Mouse (Mus musculus) embryonic facial prominence, embryonic 10.5 days (tissue): Measurements from ENCODE around the gene Vmn1r88. TPM values are rescaled to one million over a fixed set of nuclear protein-coding genes. Genes with fewer than 3 reads are reported as not detected.
A peak's percentile ranks its signal among the peaks of the same experiment; 100 is the strongest.
"Not testable (repeated sequence)": the region's sequence is repeated elsewhere in the genome, so short reads cannot be mapped to it uniquely, and the experiment has no call there.

ENCODE experiments used
- DNase-seq: peaks from one replicate; pipeline ENCODE4 v3.0.0-alpha.2; 2017; ENCODE audit warnings: low spot score
- H3K27ac ChIP-seq: fragments of 300-500 bp; sonication (generic); replicated peaks from 2 replicates; pipeline ENCODE4 v1.5.1; 2016; ENCODE audit warnings: mild to moderate bottlenecking
- H3K27me3 ChIP-seq: fragments of 300-500 bp; sonication (generic); replicated peaks from 2 replicates; pipeline ENCODE4 v1.6.1; 2016; ENCODE audit warnings: low read depth, mild to moderate bottlenecking; ENCODE audit not compliant: poor library complexity, severe bottlenecking
- H3K36me3 ChIP-seq: fragments of 300-500 bp; sonication (generic); replicated peaks from 2 replicates; pipeline ENCODE4 v1.6.1; 2016; ENCODE audit warnings: mild to moderate bottlenecking, moderate library complexity
- H3K4me1 ChIP-seq: fragments of 300-500 bp; sonication (generic); 2 replicates; pipeline ENCODE4 v1.6.1; 2016
- H3K4me3 ChIP-seq: fragments of 300-500 bp; sonication (generic); 2 replicates; pipeline ENCODE4 v1.5.1; 2016; ENCODE audit warnings: mild to moderate bottlenecking, moderate library complexity
- H3K9me3 ChIP-seq: fragments of 300-500 bp; sonication (generic); 2 replicates; pipeline ENCODE4 v1.6.1; 2016; ENCODE audit warnings: mild to moderate bottlenecking
- WGBS: fragments of 180-500 bp; shearing (Covaris S2); methylation state at CpG from one replicate; pipeline ENCODE4 v1.1.7; 2016; 5-methylcytosine and 5-hydroxymethylcytosine counted together
- polyA plus RNA-seq: library from polyadenylated mRNA; unstranded; fragments of >200 nt; fragmentation: Nextera tagmentation; extraction: Ambion mirVana; gene quantifications from 2 replicates; pipeline ENCODE4 v1.2.1, GENCODE M21; 2016

The Vmn1r88 gene
- polyA plus RNA-seq, result not detected in 2 replicates

DNA sequence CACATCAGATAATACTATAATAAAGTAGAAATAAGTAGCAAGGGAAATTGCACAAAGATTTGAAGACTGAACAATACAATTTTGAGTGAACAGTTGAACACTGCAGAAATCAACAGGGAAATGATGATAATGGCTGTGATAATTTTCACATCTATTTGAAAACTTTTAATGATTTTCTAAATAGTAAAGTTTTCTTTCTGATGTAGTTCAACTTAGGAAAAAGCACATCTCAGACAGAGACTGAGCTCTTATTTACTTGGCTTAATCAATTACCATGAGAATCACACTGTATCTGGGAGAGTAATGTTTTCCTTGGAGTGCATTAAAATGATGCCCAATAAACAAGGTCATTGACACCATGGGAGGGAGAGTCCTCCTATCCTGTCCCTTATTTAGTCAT lies at the start of gene Vmn1r88:
Gene Vmn1r88, plus strand, starts transcription at position 301 of the 400 bp plus-strand sequence.
- no peaks in the 10 kb centered on the region for H3K36me3 ChIP-seq

GRCm38 (mm10) chr7:13119817-13120216 lies 39.6 kb upstream of the Vmn1r88 start, which contains the start of gene Vmn1r86:
TSS of gene Vmn1r86 (minus strand) at chr7:13119917.
- Histone ChIP-seq H3K27me3 (no peaks in the 10 kb centered on the region), H3K4me3 (no peak within 1 kb of the TSS), H3K27ac (no peak within 1 kb of the TSS), H3K36me3 (no peaks in the 10 kb centered on the region), H3K9me3 (no peaks in the 10 kb centered on the region), H3K4me1 (no peaks in the 10 kb centered on the region)
- DNase-seq, result no peak

More for the DNA sequence above, at the start of gene Vmn1r88:
- Histone ChIP-seq H3K4me1 (no peaks in the 10 kb centered on the region), H3K27ac (no peak within 1 kb of the TSS), H3K27me3 (no peaks in the 10 kb centered on the region), H3K4me3 (no peak within 1 kb of the TSS), H3K9me3 (peaks cover 6% of the 10 kb centered on the region; the same call in 1 of the 2 replicates)
- no peak for DNase-seq

- WGBS, result under 1% methylated on average over 21 of the region's 34 CpGs
- peak; percentile 11 for DNase-seq
- H3K4me3 ChIP-seq, result peak overlapping the region; percentile 47
- not testable (repeated sequence) for H3K4me1 ChIP-seq, H3K9me3 ChIP-seq, H3K27ac ChIP-seq, H3K27me3 ChIP-seq, H3K36me3 ChIP-seq
These were observed 35.7 kb upstream of the Vmn1r88 start for GRCm38 (mm10) chr7:13123554-13124153.

- no peak for DNase-seq
- Histone ChIP-seq H3K27me3 (no peaks in the 10 kb centered on the region), H3K4me3 (no peak overlapping the region), H3K4me1 (no peaks in the 10 kb centered on the region), H3K36me3 (no peaks in the 10 kb centered on the region), H3K27ac (no peak overlapping the region), H3K9me3 (0 out of 2 replicates have a peak, but pooled peaks cover 4% of the 10 kb centered on the region)
- 90% methylated on average over 2 of the region's 2 CpGs for WGBS
These were observed 27.5 kb upstream of the Vmn1r88 start for GRCm38 (mm10) chr7:13131856-13132255.

DNA sequence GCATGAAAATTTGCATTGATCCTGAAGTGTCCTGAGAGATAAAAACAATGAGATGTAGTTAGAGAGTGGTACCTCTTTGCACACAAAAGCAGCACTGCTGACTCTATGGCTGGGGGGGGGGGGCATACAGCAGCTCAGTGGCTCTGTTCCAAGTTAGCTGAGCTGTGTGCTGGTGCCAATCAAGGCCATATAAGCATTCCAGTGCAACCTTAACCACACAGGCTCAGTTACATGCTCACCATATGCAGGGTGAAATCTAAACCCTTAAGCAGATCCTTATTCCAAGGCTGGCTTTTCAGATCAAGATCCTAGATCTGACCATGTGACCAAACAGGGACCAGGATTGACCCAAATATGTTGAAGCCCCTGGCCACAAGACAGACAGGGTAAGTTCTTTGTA lies 22.0 kb upstream of the Vmn1r88 start:
- Histone ChIP-seq H3K4me1 (no peaks in the 10 kb centered on the region), H3K9me3 (0 out of 2 replicates have a peak, but pooled peaks cover 4% of the 10 kb centered on the region), H3K4me3 (no peak overlapping the region), H3K36me3 (no peaks in the 10 kb centered on the region), H3K27me3 (no peaks in the 10 kb centered on the region), H3K27ac (no peak overlapping the region)
- DNase-seq, result no peak

GRCm38 (mm10) chr7:13140057-13140456 lies 19.3 kb upstream of the Vmn1r88 start, which contains the start of gene Vmn1r87:
TSS of gene Vmn1r87 (minus strand) at chr7:13140157.
- whole genome bisulfite sequencing, result 85% methylated on average over 1 of the region's 1 CpGs

DNA sequence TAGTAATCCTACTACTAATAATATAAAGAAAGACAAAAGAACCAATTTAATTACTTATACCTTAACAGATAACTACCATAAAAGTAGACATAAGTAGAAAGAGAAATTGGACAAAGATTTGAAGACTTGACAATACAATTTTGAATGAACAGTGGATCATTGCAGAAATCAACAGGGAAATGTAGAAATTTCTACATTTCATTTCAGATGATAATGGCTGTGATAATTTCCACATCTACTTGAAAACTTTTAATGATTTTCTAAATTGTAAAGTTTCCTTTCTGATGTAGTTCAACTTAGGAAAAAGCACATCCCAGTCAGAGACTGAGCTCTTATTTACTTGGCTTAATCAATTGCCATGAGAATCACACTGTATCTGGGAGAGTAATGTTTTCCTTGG lies 53.4 kb downstream of the Vmn1r88 start, which contains the start of gene Vmn1r89:
Gene Vmn1r89, plus strand, starts transcription at position 301 of the 400 bp plus-strand sequence.
- DNase-seq, result no peak
- Histone ChIP-seq H3K4me3 (no peak within 1 kb of the TSS), H3K27me3 (no peaks in the 10 kb centered on the region), H3K36me3 (no peaks in the 10 kb centered on the region), H3K4me1 (no peaks in the 10 kb centered on the region), H3K9me3 (peaks cover 5% of the 10 kb centered on the region; the same call in 1 of the 2 replicates), H3K27ac (no peak within 1 kb of the TSS)

More at GRCm38 (mm10) chr7:13140057-13140456, 19.3 kb upstream of the Vmn1r88 start, which contains the start of gene Vmn1r87:
- H3K36me3 ChIP-seq, result no peaks in the 10 kb centered on the region
- no peak for DNase-seq
- H3K4me3 ChIP-seq, result no peak within 1 kb of the TSS
- no peaks in the 10 kb centered on the region for H3K4me1 ChIP-seq
- H3K27ac ChIP-seq, result no peak within 1 kb of the TSS
- H3K27me3 ChIP-seq, result no peaks in the 10 kb centered on the region
- H3K9me3 ChIP-seq, result no peaks in the 10 kb centered on the region

Other genes with a start within 250 kb of the Vmn1r88 start
- gene Rps5, start 237.3 kb upstream of the Vmn1r88 start, polyA plus RNA-seq, result 1,112 and 1,123 TPM in 2 replicates
- gene Rnf225, start 232.2 kb upstream of the Vmn1r88 start, polyA plus RNA-seq, result 0.67 and 1.0 TPM in 2 replicates
- gene Zfp324, start 193.7 kb upstream of the Vmn1r88 start, polyA plus RNA-seq, result 11.8 and 12.5 TPM in 2 replicates
- 15.1 and 15.7 TPM in 2 replicates for gene Zfp446, start 181.7 kb upstream of the Vmn1r88 start, polyA plus RNA-seq
- gene Slc27a5, start 161.4 kb upstream of the Vmn1r88 start, polyA plus RNA-seq, result not detected in 2 replicates
- gene Trim28, start 160.5 kb upstream of the Vmn1r88 start, polyA plus RNA-seq, result 452 and 468 TPM in 2 replicates
- 27.2 and 28.4 TPM in 2 replicates for gene Zbtb45, start 149.5 kb upstream of the Vmn1r88 start, polyA plus RNA-seq
- 89.1 and 93.0 TPM in 2 replicates for gene Chmp2a, start 124.8 kb upstream of the Vmn1r88 start, polyA plus RNA-seq
- gene Ube2m, start 121.3 kb upstream of the Vmn1r88 start, polyA plus RNA-seq, result 157 and 159 TPM in 2 replicates
- gene Mzf1, start 104.8 kb upstream of the Vmn1r88 start, polyA plus RNA-seq, result 2.4 and 2.8 TPM in 2 replicates
- not detected in 2 replicates for gene Vmn1r85, start 64.4 kb upstream of the Vmn1r88 start, polyA plus RNA-seq
- gene Vmn1r86, start 39.7 kb upstream of the Vmn1r88 start, polyA plus RNA-seq, result not detected in 2 replicates
- gene Vmn1r87, start 19.4 kb upstream of the Vmn1r88 start, polyA plus RNA-seq, result not detected in 2 replicates
- not detected in 2 replicates for gene Vmn1r89, start 53.5 kb downstream of the Vmn1r88 start, polyA plus RNA-seq
- gene Lig1, start 117.7 kb downstream of the Vmn1r88 start, polyA plus RNA-seq, result 160 and 162 TPM in 2 replicates
- gene Zswim9, start 119.2 kb downstream of the Vmn1r88 start, polyA plus RNA-seq, result 9.4 and 12.6 TPM in 2 replicates
- 1.8 and 1.9 TPM in 2 replicates for gene Pla2g4c, start 165.1 kb downstream of the Vmn1r88 start, polyA plus RNA-seq
- not detected in 2 replicates for gene Cabp5, start 238.6 kb downstream of the Vmn1r88 start, polyA plus RNA-seq